Comparison of ENCODE assay signal across 15 mouse cellular contexts in the genomic region with DNA sequence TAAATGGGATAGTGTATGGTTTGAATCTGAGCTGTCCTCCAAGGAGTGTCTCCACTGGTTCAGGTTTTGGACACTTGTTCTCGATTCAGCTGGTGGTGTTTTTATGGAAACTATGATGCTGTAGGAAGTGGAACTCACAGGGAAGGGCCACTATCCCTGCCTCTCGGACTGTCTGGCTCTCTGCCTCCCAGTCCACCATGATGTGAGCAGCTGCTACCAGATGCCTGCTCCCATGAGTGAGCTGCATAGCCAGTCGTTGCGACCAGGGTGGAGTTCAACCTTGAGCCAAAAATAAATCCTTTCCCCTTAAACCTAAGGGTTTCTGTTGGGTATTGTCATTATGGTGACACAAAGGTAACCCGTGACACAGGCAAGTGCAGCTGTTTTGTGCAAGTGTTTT.
"Had no signal": no experiment of that assay in that cellular context is flagged by ENCODE, and none has a peak within 500 bp of the region (broad histone marks: within the 10 kb centered on the region; RNA-seq: fewer than 3 reads in every experiment).

No protein-coding gene starts in this region.

- H3K4me3 ChIP-seq: neural tube, embryonic 15.5 days; stomach, embryonic 15.5 days had no signal

- DNase-seq: retina, postnatal 1 day; right cerebral cortex, adult 18-20 months; right cerebral cortex, postnatal 14 days; right cerebral cortex, postnatal 25 days; right cerebral cortex, postnatal 4 days; spleen, adult 18-20 months; thymus, adult 18-20 months; thymus, adult 2 months; thymus, postnatal 14 days; thymus, postnatal 25 days; thymus, postnatal 36 days; thymus, postnatal 4 days had no signal

- H3K27me3 ChIP-seq: neural tube, embryonic 15.5 days; stomach, embryonic 15.5 days had no signal

- H3K4me1 ChIP-seq: stomach, embryonic 15.5 days had no signal

- H3K36me3 ChIP-seq: neural tube, embryonic 15.5 days; stomach, embryonic 15.5 days had no signal

- H3K9ac ChIP-seq: neural tube, embryonic 15.5 days; stomach, embryonic 15.5 days had no signal

- H3K4me2 ChIP-seq: neural tube, embryonic 15.5 days; stomach, embryonic 15.5 days had no signal

- H3K9me3 ChIP-seq: neural tube, embryonic 15.5 days; stomach, embryonic 15.5 days had no signal

- H3K27ac ChIP-seq: neural tube, embryonic 15.5 days; stomach, embryonic 15.5 days; stomach, postnatal 0 days had no signal
